Mouse (Mus musculus) left cerebral cortex, adult 11 months (tissue): ENCODE data around the gene Tmem136.

Source experiments
- DNase-seq: peaks from one replicate; pipeline ENCODE4 v3.0.0; 2022; ENCODE audit warnings: low spot score

The Tmem136 gene

DNA sequence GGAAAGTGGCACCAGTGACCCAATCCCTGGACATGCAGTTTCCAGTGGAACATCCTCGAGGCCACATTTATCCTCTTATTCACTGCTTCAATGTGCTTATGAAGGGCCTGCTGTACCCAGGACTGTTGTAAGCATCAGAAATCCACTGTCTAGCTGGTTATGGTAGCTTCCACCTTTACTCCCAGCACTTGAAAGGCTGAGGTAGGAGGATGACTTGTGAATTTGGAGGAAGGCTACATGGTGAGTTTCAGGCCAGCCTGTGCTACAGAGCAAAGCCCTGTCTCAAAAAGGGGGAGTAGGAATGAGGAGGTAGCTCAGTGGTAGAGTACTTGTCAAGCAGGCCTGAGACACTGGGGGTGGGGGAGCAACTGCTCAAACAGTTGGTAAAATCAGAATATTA is 8.3 kb downstream of the Tmem136 start:
- DNase-seq, result no peak

DNA sequence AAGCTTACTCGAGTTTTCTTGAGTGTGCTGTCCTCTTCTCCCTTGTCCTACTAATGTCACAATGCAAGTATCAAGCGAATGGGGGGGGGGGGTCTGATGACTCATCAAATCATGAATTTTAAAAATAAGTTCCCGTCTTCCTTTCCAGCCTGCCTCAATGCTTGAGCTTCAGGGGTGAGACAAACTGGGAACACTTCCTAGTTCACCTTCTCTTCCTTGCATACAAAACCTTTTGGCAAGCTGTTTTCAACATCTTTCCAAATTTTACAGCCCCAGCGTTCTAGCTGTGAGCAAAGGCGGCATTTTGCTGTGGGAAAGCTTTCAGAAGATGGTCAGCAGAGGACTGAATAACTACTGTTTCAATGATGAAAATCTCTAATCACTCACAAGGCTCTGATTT is 8.8 kb downstream of the Tmem136 start:
- DNase-seq, result no peak

- DNase-seq, result peak; percentile 73
Measured at GRCm38 (mm10) chr9:43107187-43107517, 9.2 kb downstream of the Tmem136 start, which contains the start of gene Arhgef12. Gene Arhgef12 (minus strand): TSS chr9:43107239.

- DNase-seq, result no peak
Measured at GRCm38 (mm10) chr9:43106426-43107186, 9.8 kb downstream of the Tmem136 start.

DNA sequence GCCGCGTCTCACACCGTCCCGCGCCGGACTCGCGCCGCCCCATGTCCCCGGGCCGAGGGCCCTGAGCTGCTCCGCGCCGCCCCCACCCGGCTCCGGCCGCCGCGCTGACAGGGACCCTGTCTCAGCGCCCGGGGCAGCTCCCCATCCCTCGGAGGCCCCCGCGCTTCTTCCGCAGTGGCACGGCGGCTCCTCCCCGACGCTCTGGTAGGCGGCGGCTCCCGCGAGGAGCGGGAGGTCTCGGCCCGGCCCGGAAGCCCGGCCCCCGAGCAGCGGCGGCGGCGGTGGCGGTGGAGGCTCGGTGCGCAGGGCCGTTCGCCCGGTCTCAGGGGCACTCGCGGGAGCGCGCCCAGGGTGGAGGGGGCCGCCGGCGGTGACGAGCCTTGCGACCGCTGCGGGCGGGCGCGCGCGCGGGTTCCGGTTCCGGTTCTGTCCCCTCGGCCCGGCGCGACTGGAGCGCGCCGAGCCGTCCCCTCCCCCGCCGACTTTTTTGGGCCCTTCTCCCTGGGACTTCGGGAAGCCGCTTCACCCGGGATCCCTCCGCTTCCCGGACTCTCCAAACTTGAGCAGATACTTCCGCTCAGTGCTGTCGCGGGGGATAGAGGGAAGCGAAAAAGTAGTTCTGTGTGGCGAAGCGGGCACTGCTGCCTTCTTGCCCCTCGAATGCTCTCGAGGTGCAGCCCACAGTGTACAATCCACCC is 10.6 kb downstream of the Tmem136 start:
- peak; percentile 83 for DNase-seq

DNA sequence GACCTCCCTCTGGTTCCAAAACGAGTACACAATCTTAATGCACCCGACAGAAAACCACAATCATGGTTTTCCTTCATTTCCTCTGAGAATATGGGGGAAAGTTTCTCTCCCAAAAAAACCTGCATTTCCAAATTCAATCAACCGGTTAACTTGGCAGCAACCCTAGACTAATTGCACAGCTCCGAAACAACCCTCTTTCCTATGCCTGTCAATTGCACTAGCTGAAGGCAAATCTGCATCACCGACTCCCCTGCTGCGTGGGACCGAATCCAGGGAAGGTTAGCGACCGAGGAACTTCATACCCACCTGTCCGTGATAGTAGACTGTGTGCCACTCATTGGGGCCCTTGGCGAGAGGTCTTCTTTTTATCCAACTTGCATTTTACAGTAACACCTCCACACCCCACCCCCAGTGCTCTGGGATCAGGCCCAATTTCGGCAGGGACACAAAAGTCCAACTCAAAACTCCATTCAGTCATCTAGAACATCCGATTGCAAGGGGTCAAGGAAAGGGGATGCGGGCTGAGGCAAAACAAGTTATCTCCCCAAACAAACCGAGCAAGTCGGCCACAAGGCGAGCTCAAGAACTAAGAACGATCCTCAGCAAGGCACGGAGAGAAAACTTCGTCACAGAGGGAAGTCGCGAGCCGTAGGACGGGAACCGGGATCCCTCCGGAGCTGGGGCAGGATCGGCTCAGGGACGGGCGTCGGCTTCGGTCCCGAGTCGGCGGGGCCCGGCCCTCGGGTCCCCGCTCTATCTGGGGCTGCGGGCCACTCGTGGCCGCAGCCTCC is 11.3 kb downstream of the Tmem136 start:
- DNase-seq, result no peak

DNA sequence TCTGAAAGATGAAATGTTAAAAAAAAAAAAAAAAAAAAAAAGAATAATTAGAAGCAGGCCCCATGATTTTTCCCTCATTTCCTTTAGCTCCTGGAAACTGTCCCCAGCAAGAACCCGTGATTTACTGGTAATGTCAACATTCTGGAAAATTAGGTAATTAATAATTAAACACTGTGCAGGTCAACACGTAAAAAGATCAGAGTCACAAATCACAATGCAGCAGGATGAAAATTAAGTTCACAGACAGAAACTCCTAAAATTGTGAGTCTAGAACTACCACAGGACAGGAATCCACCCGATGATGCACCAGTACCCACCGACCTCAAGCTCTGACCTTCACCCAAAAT is 11.9 kb downstream of the Tmem136 start:
- DNase-seq, result no peak

- no peak for DNase-seq
Measured at GRCm38 (mm10) chr9:43103675-43104299, 12.6 kb downstream of the Tmem136 start.

DNA sequence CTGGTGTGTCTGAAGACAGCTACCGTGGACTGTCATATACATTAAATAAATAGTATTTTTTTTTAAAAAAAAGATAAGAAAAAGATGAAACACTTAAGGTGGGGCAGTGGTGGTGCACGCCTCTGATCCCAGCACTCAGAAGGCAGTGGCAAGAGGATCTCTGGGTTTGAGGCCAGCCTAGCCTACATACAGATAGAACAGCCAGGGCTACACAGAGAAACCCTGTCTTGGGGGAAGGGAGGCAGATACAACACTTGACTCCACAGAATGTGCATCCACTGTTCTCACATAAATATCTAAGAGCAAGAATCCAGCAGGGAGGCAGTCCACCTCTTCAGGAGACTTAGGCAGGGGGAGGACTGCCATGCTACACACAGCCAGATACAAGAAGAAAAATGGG is 13.4 kb downstream of the Tmem136 start:
- no peak for DNase-seq

GRCm38 (mm10) chr9:43101936-43102595 is 14.3 kb downstream of the Tmem136 start:
- DNase-seq, result no peak

GRCm38 (mm10) chr9:43098922-43099321 is 17.4 kb downstream of the Tmem136 start:
- no peak for DNase-seq

- DNase-seq, result no peak
Measured at GRCm38 (mm10) chr9:43097801-43098557, 18.4 kb downstream of the Tmem136 start.

DNA sequence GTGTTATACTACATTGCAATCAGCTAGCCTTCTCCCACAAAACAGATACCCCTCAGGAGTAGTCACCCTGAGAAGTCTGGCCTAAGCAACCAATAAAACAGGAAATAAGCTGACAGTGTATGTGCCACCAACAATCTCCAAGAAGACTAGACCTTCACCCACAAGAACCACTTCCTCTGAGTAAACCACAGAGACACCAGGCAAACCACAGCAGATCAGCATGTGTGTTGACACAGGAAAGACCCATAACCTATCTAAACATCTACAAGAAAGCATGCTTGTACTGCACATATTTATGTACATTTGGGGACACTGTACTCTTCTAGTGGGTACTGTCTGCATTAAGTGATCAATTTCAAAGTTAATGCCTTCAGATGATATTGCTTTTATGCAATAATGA is 20.0 kb downstream of the Tmem136 start:
- no peak for DNase-seq

DNA sequence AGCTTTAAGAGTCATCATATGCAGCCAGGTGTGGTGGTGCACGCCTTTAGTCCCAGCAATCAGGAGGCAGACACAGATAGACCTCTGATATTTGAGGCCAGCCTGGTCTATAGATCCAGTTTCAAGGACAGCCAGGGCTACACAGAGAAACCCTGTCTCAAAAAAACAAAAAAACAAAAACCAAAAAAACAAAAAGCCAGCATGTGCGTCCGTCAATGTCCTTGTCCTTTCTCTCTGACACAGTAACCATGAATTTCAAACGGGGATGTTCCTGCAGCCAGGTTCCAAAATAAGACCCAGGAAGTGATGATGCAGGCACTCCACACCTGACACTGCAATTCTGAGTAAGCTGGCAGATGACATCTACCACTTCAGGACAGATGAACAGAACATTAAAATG is 21.5 kb downstream of the Tmem136 start:
- no peak for DNase-seq

DNA sequence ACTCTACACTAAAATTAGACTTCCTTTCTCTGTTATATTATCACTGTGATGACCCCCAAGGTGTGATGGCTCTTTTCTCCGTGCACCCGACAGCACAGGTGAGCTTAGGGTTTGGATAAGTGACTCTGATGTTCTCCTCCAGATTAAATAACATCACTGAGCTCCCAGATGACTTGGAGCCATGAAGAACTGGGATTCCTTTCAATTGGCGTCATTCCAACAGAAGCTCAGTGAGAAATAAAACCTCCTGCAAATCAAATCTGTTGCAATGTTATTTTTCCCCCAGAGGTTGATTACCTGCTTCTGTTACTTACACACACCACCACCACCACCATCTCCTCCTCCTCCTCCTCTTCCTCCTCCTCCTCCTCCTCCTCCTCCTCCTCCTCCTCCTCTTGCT is 22.6 kb downstream of the Tmem136 start:
- no peak for DNase-seq

DNA sequence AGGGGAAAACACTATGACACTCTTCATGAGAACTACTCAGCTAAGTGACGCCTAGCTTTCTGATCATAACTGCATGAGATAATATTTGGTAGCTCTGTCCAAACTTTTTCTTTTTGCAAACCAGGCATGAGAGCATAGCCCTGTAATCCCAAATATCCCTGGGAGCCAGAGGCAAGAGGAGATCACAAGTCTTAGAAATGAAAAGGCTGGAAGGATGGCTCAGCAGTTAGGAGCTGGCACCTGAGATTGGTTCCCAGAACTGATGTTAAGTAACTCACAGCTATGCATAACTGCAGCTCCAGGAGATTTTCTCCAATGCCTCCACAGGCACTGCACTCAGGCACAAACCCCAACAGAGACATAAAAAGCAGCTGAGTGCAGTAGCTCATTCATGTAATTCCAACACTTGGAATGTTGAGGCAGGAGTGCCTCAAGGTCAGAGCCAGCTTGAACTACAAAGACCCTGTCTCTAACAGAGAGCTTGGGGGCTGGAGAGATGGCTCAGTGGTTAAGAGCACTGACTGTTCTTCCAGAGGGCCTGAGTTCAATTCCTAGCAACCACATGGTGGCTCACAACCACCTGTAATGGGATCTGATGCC is 30.6 kb downstream of the Tmem136 start:
- DNase-seq, result no peak

DNA sequence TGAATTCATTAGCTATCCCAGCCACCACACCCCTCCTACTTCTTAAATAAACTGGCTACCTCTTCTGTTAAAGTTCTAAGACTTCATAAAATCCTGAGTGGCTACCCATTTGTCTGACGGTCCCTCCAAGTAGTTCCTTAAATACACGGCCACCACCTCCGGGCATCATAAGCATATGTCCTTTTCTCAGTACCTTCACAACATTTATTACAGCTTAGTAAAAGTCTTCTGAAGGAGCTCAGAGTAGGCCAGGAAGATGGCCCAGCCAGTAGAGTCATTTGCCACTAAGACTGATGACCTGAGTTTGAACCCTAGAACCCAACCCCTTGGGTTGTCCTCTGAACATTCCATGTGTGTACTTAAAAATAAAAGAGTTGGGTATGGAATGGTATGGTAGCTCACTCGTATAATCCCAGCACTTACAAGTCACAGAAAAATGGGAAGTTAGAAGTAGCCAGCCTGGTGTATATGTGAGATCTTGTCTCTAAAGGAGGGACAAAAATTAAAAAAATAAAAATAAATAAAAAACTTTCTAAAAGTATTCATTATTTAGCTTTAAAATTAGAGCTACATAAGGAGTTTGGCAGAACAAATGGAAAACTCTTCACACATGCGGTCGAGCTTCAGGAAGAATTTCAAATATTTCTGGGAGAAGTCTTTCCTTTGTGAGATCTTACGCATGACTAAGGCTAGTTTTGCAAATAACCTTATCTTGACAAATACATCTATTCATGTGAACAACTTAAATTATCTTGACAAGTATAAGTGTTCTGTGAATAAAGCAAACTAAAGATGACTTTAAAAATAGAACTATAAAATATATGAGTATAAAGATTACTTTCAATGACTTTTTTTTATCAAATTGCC is 31.6 kb downstream of the Tmem136 start:
- DNase-seq, result no peak

DNA sequence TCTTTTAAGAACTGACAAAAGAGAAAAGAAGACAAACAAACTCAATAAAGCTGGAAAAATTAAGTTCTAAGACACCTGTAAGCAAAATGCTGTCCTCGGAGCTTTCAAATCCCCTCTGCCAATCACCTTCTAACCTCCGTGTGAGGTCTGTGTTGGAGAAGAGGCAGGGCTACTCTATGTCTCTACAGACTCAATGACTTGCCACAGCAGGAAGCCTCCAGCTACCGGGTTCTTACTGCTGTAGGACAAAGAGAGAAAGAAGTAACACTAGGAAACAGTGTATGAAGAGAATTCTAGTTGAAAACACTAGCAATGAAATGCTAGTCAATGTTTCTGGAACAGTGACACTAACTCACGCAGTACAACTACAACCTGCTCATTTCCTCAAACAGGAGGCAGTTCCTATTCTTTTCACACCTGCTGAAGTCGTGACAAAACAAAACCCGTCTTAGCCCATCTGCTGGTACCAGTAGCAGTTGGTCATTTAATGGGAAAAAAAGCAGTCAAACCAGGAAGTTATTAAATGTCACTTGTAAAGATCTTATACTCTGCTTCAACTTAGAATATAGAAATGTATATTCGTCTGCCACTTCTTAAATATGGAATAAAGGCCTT is 32.8 kb downstream of the Tmem136 start:
- no peak for DNase-seq

DNA sequence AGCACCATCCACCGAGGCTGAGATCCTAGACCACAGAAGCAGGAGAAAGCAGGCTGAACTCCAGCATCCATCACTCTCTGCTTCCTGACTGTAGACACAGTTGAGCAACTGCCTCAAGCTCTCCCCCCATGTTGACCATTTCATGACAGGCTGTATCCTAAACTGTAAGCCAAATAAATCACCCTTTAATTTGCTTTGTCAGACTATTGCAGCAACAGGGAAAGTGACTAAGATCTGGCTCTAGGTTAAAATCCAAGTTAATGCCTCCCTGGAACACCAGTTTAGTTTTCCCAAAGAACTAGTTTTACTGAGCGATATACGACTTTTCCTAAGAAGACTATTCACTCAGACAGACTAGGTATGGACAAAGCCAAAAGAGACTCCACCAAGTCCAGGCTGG is 37.7 kb downstream of the Tmem136 start:
- no peak for DNase-seq
